Mouse (Mus musculus) A20 (cell line): ENCODE measurements around the gene Gda.

Experiments
- DNase-seq: peaks from one replicate; pipeline ENCODE4 v3.0.0-alpha.2; 2011; ENCODE audit warnings: low read depth, low spot score

Gene Gda

DNA sequence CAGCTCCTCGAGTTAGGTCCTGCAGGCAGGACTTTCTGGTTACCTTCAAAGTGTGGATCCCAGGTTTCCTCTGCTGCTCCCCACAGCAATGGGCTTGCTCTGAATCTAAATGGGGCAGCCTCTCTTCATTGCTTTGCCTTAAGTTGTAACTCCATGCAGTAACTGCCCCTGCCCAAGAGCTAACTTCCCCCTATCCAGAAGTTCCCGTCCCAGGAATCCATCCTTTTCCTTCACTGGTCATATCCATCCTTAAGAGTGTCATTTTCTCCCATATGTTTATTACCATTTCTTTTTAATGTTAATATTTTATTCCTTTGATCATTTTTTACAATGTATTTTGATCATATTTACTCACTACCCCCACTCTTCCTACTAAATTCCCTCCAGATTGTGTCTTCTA lies at the start of gene Gda:
Gda (minus strand) TSS at position 101 of the 400 bp plus-strand sequence.
- no peak for DNase-seq

GRCm38 (mm10) chr19:21520280-21520679 lies 47.0 kb upstream of the Gda start:
- no peak for DNase-seq

GRCm38 (mm10) chr19:21510116-21510515 lies 36.9 kb upstream of the Gda start:
- DNase-seq: peak; percentile 53

GRCm38 (mm10) chr19:21507561-21508232 lies 34.5 kb upstream of the Gda start:
- DNase-seq: no peak

DNA sequence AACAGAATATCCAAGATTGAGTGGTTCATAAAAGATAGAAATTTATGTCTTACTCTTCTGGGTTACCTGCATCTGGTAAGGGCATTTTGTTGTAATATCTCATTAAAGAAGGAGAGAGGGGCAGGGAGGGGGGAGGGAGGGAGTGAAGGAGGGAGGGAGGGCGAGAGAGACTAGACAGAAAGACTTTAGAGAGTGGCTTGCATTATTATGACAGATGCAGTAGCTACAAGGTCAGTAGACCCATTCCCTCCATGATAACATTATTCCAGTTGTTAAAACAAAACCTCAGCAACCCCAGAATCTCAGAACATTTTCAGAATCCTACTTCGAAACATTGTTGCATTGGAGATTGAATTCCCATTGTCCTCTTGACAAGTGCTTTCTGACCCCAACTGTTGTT lies 33.9 kb upstream of the Gda start:
- DNase-seq: no peak

DNA sequence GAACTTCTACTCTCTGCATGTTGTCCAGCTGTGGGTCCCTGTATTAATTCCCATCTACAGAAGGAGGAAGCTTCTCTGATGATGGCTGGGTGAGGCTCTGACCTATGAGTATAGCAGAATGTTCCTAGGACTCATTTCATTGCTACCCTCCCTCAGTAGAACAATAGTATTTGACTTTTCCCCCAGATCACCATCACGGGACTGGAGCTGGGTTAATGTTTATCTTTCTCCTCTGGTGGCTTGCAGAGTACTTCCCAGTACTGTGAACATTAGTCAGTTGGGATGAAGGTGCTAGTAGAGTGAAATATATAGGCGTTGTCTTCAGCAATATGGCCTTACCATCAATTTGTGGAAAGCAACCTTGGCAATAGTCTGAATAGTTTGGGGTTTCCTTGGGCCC lies 31.5 kb upstream of the Gda start:
- no peak for DNase-seq

- no peak for DNase-seq
Observed at GRCm38 (mm10) chr19:21499394-21499983, 26.2 kb upstream of the Gda start.

DNA sequence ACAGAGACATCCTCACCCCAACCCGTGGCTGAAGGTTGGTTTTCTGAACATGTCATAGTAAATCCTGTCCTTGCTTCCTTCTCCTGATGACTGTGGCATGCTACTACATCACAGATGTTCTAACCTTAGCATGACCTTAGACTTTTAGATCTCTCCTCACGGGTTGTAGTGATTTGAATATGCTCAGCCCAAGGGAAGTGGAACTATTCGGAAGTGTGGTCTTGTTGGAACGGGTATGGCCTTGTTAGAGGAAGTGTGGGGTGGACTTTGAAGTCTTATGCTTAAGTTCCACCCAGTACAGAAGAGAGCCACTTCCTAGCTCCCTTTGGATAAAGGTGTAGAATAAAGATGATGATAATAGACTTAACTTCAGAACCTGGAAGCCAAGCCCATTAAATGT lies 22.6 kb upstream of the Gda start:
- peak; percentile 46 for DNase-seq

DNA sequence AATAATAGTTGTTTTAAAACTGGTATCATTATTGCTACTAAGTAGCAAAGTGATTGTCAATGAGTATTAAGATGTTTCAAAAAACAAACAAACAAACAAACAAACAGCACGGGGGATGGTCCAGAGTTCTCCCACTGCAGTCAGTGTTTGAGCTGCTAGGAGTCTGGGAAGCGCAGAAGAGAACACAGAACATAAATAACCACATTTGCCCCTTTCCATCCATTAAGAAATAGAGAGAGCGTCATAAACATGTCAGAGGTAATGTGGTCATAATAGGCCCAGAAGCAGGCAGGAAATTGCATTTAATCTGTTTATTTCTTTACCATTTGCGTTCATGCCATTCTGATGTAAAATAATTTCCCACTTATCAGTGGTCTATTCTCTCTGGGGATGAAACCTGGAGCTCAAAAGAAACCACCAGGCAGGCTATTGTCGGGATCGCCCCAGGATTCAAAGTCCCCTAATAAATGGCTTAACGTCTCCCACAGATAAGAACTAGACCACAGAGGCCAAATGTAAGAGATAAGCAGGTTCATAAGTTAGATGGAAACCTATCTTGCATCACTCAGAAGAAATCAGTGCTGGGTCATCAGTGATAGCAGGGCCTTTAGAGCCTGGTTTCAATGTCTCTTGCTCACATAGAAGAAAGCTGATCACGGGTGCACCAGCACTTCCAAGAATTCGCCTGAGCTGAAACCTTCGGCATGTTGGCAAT lies 20.7 kb upstream of the Gda start:
- DNase-seq: no peak

- DNase-seq: no peak
Observed at GRCm38 (mm10) chr19:21491391-21491790, 18.1 kb upstream of the Gda start.

GRCm38 (mm10) chr19:21487124-21487944 lies 14.1 kb upstream of the Gda start:
- no peak for DNase-seq

DNA sequence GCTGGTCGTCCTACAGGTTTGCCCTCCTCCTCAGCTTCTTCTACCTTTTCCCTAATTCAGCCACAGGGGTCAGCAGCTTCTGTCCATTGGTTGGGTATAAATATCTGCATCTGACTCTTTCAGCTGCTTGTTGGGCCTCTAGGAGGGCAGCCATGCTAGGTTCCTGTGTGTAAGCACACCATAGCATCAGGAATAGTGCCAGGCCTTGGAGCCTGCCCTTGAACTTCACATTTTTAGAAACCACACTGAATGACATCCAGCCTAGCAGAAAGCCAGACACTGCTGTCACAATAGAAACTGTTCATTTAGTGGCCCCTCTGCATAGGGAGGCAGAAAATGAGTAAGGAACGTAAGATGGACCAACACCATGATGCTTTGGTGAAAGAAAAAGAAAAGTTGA lies 8.9 kb upstream of the Gda start:
- DNase-seq: no peak

- DNase-seq: no peak
Observed at GRCm38 (mm10) chr19:21481031-21481430, 7.8 kb upstream of the Gda start.

DNA sequence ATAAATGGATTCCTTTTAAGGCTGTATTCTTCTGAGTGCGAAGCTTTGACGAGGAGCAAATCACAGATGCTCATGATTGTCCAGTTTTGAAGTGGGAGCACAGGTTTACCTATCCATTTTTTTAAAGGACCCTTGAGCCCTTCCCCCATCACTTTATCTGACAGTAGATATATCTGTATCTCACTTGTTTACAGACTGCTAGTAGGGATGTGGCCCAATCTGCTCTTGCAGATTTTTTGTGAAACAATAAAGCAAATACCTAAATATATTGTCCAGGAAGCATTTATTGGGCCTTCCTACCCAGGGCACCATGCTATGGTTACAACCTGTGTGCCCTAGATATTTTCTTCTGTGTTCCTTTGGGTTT lies 6.8 kb upstream of the Gda start:
- DNase-seq: no peak

- DNase-seq: no peak
Observed at GRCm38 (mm10) chr19:21479183-21480052, 6.2 kb upstream of the Gda start.

DNA sequence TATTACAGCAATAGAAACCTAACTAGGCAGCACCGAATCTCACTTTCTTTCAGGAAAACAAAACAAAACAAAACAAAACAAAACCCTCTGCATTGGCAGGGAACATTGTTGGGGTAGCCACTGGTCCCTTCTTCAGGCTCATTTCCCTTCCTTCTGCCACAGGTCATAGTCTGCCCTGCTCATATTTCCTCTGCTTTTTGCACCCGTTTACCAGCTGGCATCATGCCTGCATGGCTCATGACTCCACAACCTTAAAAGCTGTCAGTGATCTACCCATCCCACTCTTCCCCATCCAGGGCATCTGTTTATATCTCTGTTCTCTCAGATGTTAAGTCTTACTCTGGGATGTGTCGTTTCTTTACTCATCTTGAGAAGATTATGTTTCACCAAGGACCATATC lies 5.3 kb upstream of the Gda start:
- no peak for DNase-seq

DNA sequence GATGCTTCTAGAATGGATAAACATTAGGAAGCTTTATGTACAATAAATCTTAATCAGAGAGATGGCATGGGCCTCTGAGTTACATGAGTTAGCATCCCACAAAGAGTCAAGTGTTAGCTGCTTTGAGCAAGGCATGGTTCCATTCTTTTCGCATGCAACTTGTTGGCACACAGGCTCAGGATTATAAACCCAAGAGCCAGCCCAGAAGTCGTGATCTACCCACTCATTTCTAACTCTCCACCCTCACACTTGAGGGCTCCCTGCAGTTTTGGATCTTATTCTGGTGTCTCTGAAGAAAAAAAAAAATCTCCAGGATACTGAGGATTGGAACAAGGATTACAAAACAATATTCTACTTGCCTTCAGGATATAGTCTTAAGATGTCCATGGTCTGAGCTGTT lies 4.5 kb upstream of the Gda start:
- no peak for DNase-seq

DNA sequence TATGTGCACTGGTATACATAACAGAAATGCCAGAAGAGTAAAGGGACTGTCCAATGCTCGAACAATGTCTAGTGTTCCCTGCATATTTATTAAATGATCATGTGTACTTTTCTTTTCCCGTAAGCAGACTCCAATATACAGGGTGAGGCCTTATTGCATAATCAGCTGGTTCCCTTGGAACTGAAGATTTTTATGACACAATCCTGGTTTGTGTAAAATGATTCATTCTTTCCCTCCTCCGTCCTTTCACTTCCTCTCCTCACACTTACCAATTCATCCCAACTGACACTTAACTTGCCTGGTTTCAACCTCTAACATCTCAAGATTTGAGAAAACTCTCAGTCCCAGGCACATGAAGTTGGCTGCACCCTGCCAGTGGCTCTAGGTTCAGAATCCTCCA lies 3.5 kb upstream of the Gda start:
- no peak for DNase-seq

GRCm38 (mm10) chr19:21472121-21472780 lies 994 bp downstream of the Gda start:
- DNase-seq: no peak

GRCm38 (mm10) chr19:21461221-21461960 lies 11.9 kb downstream of the Gda start:
- DNase-seq: no peak
